Mouse (Mus musculus): Measurements from ENCODE around the gene Ddx27. TPM values are rescaled to one million over a fixed set of nuclear protein-coding genes. Genes with fewer than 3 reads are reported as not detected.

Ddx27 gene
- polyA plus RNA-seq, 1 experiment from 2014 or later = 49.1 TPM

- peak overlapping the region; percentile 55 for H3K4me3 ChIP-seq
- WGBS = 26% methylated on average over 12 of the region's 12 CpGs
- H3K27ac ChIP-seq = peak overlapping the region; percentile 87
Measured at GRCm38 (mm10) chr2:167071266-167071640, 56.3 kb downstream of the Ddx27 start.

GRCm38 (mm10) chr2:167071641-167072601, 56.9 kb downstream of the Ddx27 start:
- H3K27me3 ChIP-seq (ENCODE audit: insufficient read depth, poor library complexity, severe bottlenecking) = no peaks in the 10 kb centered on the region
- peak overlapping the region; percentile 55 for H3K4me3 ChIP-seq
- peak overlapping the region; percentile 87 for H3K27ac ChIP-seq
- H3K9me3 ChIP-seq = no peaks in the 10 kb centered on the region
- WGBS = 10% methylated on average over 22 of the region's 22 CpGs
- peaks cover 3% of the 10 kb centered on the region; the same call in 1 of the 2 replicates for H3K36me3 ChIP-seq
- peak; percentile 94 for DNase-seq (ENCODE audit: low spot score)
- peaks cover 14% of the 10 kb centered on the region for H3K4me1 ChIP-seq (replicated peaks)

More at GRCm38 (mm10) chr2:167071266-167071640, 56.3 kb downstream of the Ddx27 start:
- H3K9me3 ChIP-seq = no peaks in the 10 kb centered on the region
- DNase-seq (ENCODE audit: low spot score) = no peak
- H3K27me3 ChIP-seq (ENCODE audit: insufficient read depth, poor library complexity, severe bottlenecking) = no peaks in the 10 kb centered on the region
- H3K4me1 ChIP-seq (replicated peaks) = peaks cover 14% of the 10 kb centered on the region
- peaks cover 9% of the 10 kb centered on the region for H3K36me3 ChIP-seq

- H3K27ac ChIP-seq = no peak overlapping the region
- H3K27me3 ChIP-seq (ENCODE audit: insufficient read depth, poor library complexity, severe bottlenecking) = no peaks in the 10 kb centered on the region
- no peak for DNase-seq (ENCODE audit: low spot score)
- H3K36me3 ChIP-seq = no peaks in the 10 kb centered on the region
- H3K4me1 ChIP-seq (replicated peaks) = peaks cover 29% of the 10 kb centered on the region
- H3K4me3 ChIP-seq = no peak overlapping the region
- 91% methylated on average over 5 of the region's 5 CpGs for WGBS
- no peaks in the 10 kb centered on the region for H3K9me3 ChIP-seq
Measured at GRCm38 (mm10) chr2:167074587-167074986, 59.6 kb downstream of the Ddx27 start.

GRCm38 (mm10) chr2:167076352-167076751, 61.4 kb downstream of the Ddx27 start:
- Histone ChIP-seq H3K4me1 (replicated peaks) (peaks cover 40% of the 10 kb centered on the region), H3K9me3 (no peaks in the 10 kb centered on the region), H3K4me3 (no peak overlapping the region), H3K27ac (no peak overlapping the region), H3K36me3 (no peaks in the 10 kb centered on the region), H3K27me3 (ENCODE audit: insufficient read depth, poor library complexity, severe bottlenecking) (no peaks in the 10 kb centered on the region)
- 93% methylated on average over 4 of the region's 4 CpGs for WGBS
- DNase-seq (ENCODE audit: low spot score) = no peak

GRCm38 (mm10) chr2:167076759-167077158, 61.8 kb downstream of the Ddx27 start:
- Histone ChIP-seq H3K36me3 (no peaks in the 10 kb centered on the region), H3K4me1 (replicated peaks) (peaks cover 42% of the 10 kb centered on the region), H3K27me3 (ENCODE audit: insufficient read depth, poor library complexity, severe bottlenecking) (no peaks in the 10 kb centered on the region), H3K9me3 (no peaks in the 10 kb centered on the region), H3K4me3 (no peak overlapping the region), H3K27ac (no peak overlapping the region)
- no peak for DNase-seq (ENCODE audit: low spot score)
- WGBS = 80% methylated on average over 2 of the region's 2 CpGs

- Histone ChIP-seq H3K27me3 (ENCODE audit: insufficient read depth, poor library complexity, severe bottlenecking) (no peaks in the 10 kb centered on the region), H3K27ac (no peak overlapping the region), H3K9me3 (no peaks in the 10 kb centered on the region), H3K4me3 (no peak overlapping the region), H3K4me1 (replicated peaks) (peaks cover 44% of the 10 kb centered on the region), H3K36me3 (no peaks in the 10 kb centered on the region)
- WGBS = 88% methylated on average over 11 of the region's 11 CpGs
- DNase-seq (ENCODE audit: low spot score) = no peak
Measured at GRCm38 (mm10) chr2:167077199-167077962, 62.4 kb downstream of the Ddx27 start.

GRCm38 (mm10) chr2:167078486-167078885, 63.5 kb downstream of the Ddx27 start:
- Histone ChIP-seq H3K9me3 (no peaks in the 10 kb centered on the region), H3K4me1 (replicated peaks) (peaks cover 43% of the 10 kb centered on the region), H3K4me3 (no peak overlapping the region), H3K27me3 (ENCODE audit: insufficient read depth, poor library complexity, severe bottlenecking) (no peaks in the 10 kb centered on the region), H3K36me3 (no peaks in the 10 kb centered on the region), H3K27ac (no peak overlapping the region)
- no peak for DNase-seq (ENCODE audit: low spot score)
- WGBS = 56% methylated on average over 7 of the region's 7 CpGs

- H3K4me1 ChIP-seq (replicated peaks) = peaks cover 43% of the 10 kb centered on the region
- no peaks in the 10 kb centered on the region for H3K36me3 ChIP-seq
- no peaks in the 10 kb centered on the region for H3K9me3 ChIP-seq
- H3K27ac ChIP-seq = no peak overlapping the region
- peak; percentile 10 for DNase-seq (ENCODE audit: low spot score)
- no peak overlapping the region for H3K4me3 ChIP-seq
- no peaks in the 10 kb centered on the region for H3K27me3 ChIP-seq (ENCODE audit: insufficient read depth, poor library complexity, severe bottlenecking)
- WGBS = 56% methylated on average over 9 of the region's 9 CpGs
Measured at GRCm38 (mm10) chr2:167078931-167079495, 64.0 kb downstream of the Ddx27 start.

- H3K27me3 ChIP-seq (ENCODE audit: insufficient read depth, poor library complexity, severe bottlenecking) = no peaks in the 10 kb centered on the region
- H3K36me3 ChIP-seq = no peaks in the 10 kb centered on the region
- H3K27ac ChIP-seq = peak overlapping the region; percentile 60; the same call in 1 of the 2 replicates
- DNase-seq (ENCODE audit: low spot score) = peak; percentile 25
- peak overlapping the region; percentile 13; the same call in 1 of the 2 replicates for H3K4me3 ChIP-seq
- H3K4me1 ChIP-seq (replicated peaks) = peaks cover 43% of the 10 kb centered on the region
- 48% methylated on average over 18 of the region's 18 CpGs for WGBS
- H3K9me3 ChIP-seq = no peaks in the 10 kb centered on the region
Measured at GRCm38 (mm10) chr2:167079535-167080257, 64.7 kb downstream of the Ddx27 start.

GRCm38 (mm10) chr2:167080387-167080786, 65.4 kb downstream of the Ddx27 start:
- no peak overlapping the region for H3K27ac ChIP-seq

GRCm38 (mm10) chr2:167081135-167081534, 66.1 kb downstream of the Ddx27 start:
- H3K4me1 ChIP-seq (replicated peaks) = peaks cover 45% of the 10 kb centered on the region
- H3K36me3 ChIP-seq = no peaks in the 10 kb centered on the region
- H3K4me3 ChIP-seq = no peak overlapping the region
- DNase-seq (ENCODE audit: low spot score) = no peak
- H3K9me3 ChIP-seq = no peaks in the 10 kb centered on the region
- 60% methylated on average over 6 of the region's 6 CpGs for WGBS
- H3K27ac ChIP-seq = 0 out of 2 replicates have a peak overlapping the region, but pooled peaks have one; percentile 1
- H3K27me3 ChIP-seq (ENCODE audit: insufficient read depth, poor library complexity, severe bottlenecking) = no peaks in the 10 kb centered on the region

More at GRCm38 (mm10) chr2:167080387-167080786, 65.4 kb downstream of the Ddx27 start:
- H3K4me1 ChIP-seq (replicated peaks) = peaks cover 43% of the 10 kb centered on the region
- H3K9me3 ChIP-seq = no peaks in the 10 kb centered on the region
- H3K4me3 ChIP-seq = no peak overlapping the region
- no peak for DNase-seq (ENCODE audit: low spot score)
- H3K27me3 ChIP-seq (ENCODE audit: insufficient read depth, poor library complexity, severe bottlenecking) = no peaks in the 10 kb centered on the region
- H3K36me3 ChIP-seq = no peaks in the 10 kb centered on the region
- WGBS = 87% methylated on average over 3 of the region's 3 CpGs

- Histone ChIP-seq H3K36me3 (no peaks in the 10 kb centered on the region), H3K4me1 (replicated peaks) (peaks cover 47% of the 10 kb centered on the region), H3K4me3 (no peak overlapping the region), H3K9me3 (no peaks in the 10 kb centered on the region), H3K27me3 (ENCODE audit: insufficient read depth, poor library complexity, severe bottlenecking) (no peaks in the 10 kb centered on the region), H3K27ac (0 out of 2 replicates have a peak overlapping the region, but pooled peaks have one; percentile 1)
- peak; percentile 62 for DNase-seq (ENCODE audit: low spot score)
- 35% methylated on average over 4 of the region's 4 CpGs for WGBS
Measured at GRCm38 (mm10) chr2:167081639-167082038, 66.6 kb downstream of the Ddx27 start.

All from hindbrain, embryonic 10.5 days (tissue).